24 mouse cellular contexts compared by ENCODE assay signal in the genomic region with DNA sequence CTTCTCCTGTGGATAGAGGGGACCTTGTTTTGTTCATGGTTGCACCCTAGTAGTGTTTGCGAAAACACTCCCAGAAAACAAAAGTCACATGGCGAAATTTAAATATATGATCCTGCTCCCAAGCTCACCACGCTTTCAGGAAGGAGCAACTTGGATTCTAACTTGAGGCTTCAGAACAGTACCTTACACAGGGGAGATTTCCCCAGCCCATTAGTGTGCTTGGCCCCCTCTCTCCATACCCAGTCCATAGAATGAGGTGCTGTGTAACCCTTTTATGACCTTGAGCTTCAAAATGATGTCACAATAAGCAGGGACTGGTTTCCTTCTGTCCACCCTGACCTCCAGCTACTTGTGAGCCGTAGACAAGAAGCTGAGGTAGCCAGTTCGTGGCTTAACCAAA. TPM values are rescaled to one million over a fixed set of nuclear protein-coding genes. Genes with fewer than 3 reads are reported as not detected.
DNase-seq lines count a peak whose midpoint lies in the region; ATAC-seq lines count a peak whose summit lies in the region.
"Had no signal": no experiment of that assay in that cellular context is flagged by ENCODE, and none has a peak within 500 bp of the region (broad histone marks: within the 10 kb centered on the region; RNA-seq: fewer than 3 reads in every experiment).

Tex29 (plus strand) TSS at position 301 of the 400 bp plus-strand sequence.

- no peak within 1 kb of the TSS for H3K4me2 ChIP-seq in heart, embryonic 12.5 days
- 0 out of 2 replicates have a peak within 1 kb of the TSS, but pooled peaks have one; percentile 13 for H3K4me2 ChIP-seq in lung, embryonic 16.5 days (ENCODE audit: low read depth, low read length)
- no peak within 1 kb of the TSS for H3K4me2 ChIP-seq in forebrain, embryonic 16.5 days (ENCODE audit: low read length)
- H3K4me2 ChIP-seq in hindbrain, embryonic 16.5 days (ENCODE audit: low read length), result no peak within 1 kb of the TSS
- no peak within 1 kb of the TSS for H3K4me2 ChIP-seq in kidney, embryonic 16.5 days (replicated peaks; ENCODE audit: low read depth, low read length)
- H3K4me2 ChIP-seq: liver, embryonic 11.5 days had no signal

- H3K9me3 ChIP-seq in heart, embryonic 12.5 days (replicated peaks), result no peaks in the 10 kb centered on the region
- H3K9me3 ChIP-seq in lung, embryonic 16.5 days (ENCODE audit: control insufficient read depth, low read length), result no peaks in the 10 kb centered on the region
- H3K9me3 ChIP-seq in forebrain, embryonic 16.5 days (ENCODE audit: control insufficient read depth, low read length), result no peaks in the 10 kb centered on the region
- H3K9me3 ChIP-seq in hindbrain, embryonic 16.5 days (ENCODE audit: control insufficient read depth, low read length), result no peaks in the 10 kb centered on the region
- no peaks in the 10 kb centered on the region for H3K9me3 ChIP-seq in kidney, embryonic 16.5 days (ENCODE audit: low read length)
- H3K9me3 ChIP-seq: limb, embryonic 10.5 days had no signal

- peaks cover 45% of the 10 kb centered on the region for H3K4me1 ChIP-seq in heart, embryonic 12.5 days (replicated peaks)
- H3K4me1 ChIP-seq in lung, embryonic 16.5 days (replicated peaks; ENCODE audit: control insufficient read depth, insufficient read depth, low read length), result peaks cover 11% of the 10 kb centered on the region
- H3K4me1 ChIP-seq in forebrain, embryonic 16.5 days (replicated peaks; ENCODE audit: control insufficient read depth, insufficient read depth, low read length), result peaks cover 24% of the 10 kb centered on the region
- H3K4me1 ChIP-seq in hindbrain, embryonic 16.5 days (ENCODE audit: control insufficient read depth, insufficient read depth, low read depth, low read length), result peaks cover 26% of the 10 kb centered on the region
- H3K4me1 ChIP-seq in kidney, embryonic 16.5 days (ENCODE audit: insufficient read depth, low read length), result peaks cover 7% of the 10 kb centered on the region; the same call in 1 of the 2 replicates
- H3K4me1 ChIP-seq: limb, embryonic 10.5 days had no signal

- peaks cover 6% of the 10 kb centered on the region for H3K36me3 ChIP-seq in heart, embryonic 12.5 days
- H3K36me3 ChIP-seq in lung, embryonic 16.5 days (ENCODE audit: control insufficient read depth, insufficient read depth, low read length), result no peaks in the 10 kb centered on the region
- no peaks in the 10 kb centered on the region for H3K36me3 ChIP-seq in forebrain, embryonic 16.5 days (ENCODE audit: control insufficient read depth, insufficient read depth)
- H3K36me3 ChIP-seq in hindbrain, embryonic 16.5 days (ENCODE audit: control insufficient read depth, insufficient read depth, low read length), result no peaks in the 10 kb centered on the region; the same call in 1 of the 2 replicates
- peaks cover 5% of the 10 kb centered on the region for H3K36me3 ChIP-seq in kidney, embryonic 16.5 days (ENCODE audit: insufficient read depth, low read length)

- H3K27me3 ChIP-seq in heart, embryonic 12.5 days (replicated peaks), result no peaks in the 10 kb centered on the region
- no peaks in the 10 kb centered on the region for H3K27me3 ChIP-seq in lung, embryonic 16.5 days (ENCODE audit: control insufficient read depth, insufficient read depth, low read depth, low read length)
- H3K27me3 ChIP-seq in forebrain, embryonic 16.5 days (replicated peaks; ENCODE audit: control insufficient read depth, insufficient read depth, low read length), result no peaks in the 10 kb centered on the region
- H3K27me3 ChIP-seq in hindbrain, embryonic 16.5 days (replicated peaks; ENCODE audit: control insufficient read depth, insufficient read depth, low read length), result no peaks in the 10 kb centered on the region
- no peaks in the 10 kb centered on the region for H3K27me3 ChIP-seq in kidney, embryonic 16.5 days (ENCODE audit: insufficient read depth, low read length)

- no peak within 1 kb of the TSS for H3K9ac ChIP-seq in heart, embryonic 12.5 days
- H3K9ac ChIP-seq in lung, embryonic 16.5 days (ENCODE audit: low read length), result no peak within 1 kb of the TSS
- no peak within 1 kb of the TSS for H3K9ac ChIP-seq in forebrain, embryonic 16.5 days (replicated peaks; ENCODE audit: low read depth, low read length)
- peak within 1 kb of the TSS; percentile 13; the same call in 1 of the 2 replicates for H3K9ac ChIP-seq in hindbrain, embryonic 16.5 days (ENCODE audit: low read depth, low read length)
- H3K9ac ChIP-seq in kidney, embryonic 16.5 days (replicated peaks; ENCODE audit: low read length), result no peak within 1 kb of the TSS

- no peak within 1 kb of the TSS for H3K4me3 ChIP-seq in heart, embryonic 12.5 days
- no peak within 1 kb of the TSS for H3K4me3 ChIP-seq in lung, embryonic 16.5 days (ENCODE audit: low read length)
- no peak within 1 kb of the TSS for H3K4me3 ChIP-seq in forebrain, embryonic 16.5 days (replicated peaks; ENCODE audit: low read length)
- no peak within 1 kb of the TSS for H3K4me3 ChIP-seq in hindbrain, embryonic 16.5 days (ENCODE audit: low read length)
- H3K4me3 ChIP-seq in kidney, embryonic 16.5 days (ENCODE audit: low read length), result no peak within 1 kb of the TSS
- H3K4me3 ChIP-seq: erythroblast, embryonic 14.5 days; left cerebral cortex, adult 2 months; limb, embryonic 10.5 days had no signal

- 0 out of 2 replicates have a peak within 1 kb of the TSS, but pooled peaks have one; percentile 31 for H3K27ac ChIP-seq in heart, embryonic 12.5 days (ENCODE audit: poor library complexity, severe bottlenecking)
- peak within 1 kb of the TSS; percentile 23 for H3K27ac ChIP-seq in lung, embryonic 16.5 days (ENCODE audit: low read length)
- H3K27ac ChIP-seq in forebrain, embryonic 16.5 days (ENCODE audit: low read length), result peak within 1 kb of the TSS; percentile 81
- H3K27ac ChIP-seq in hindbrain, embryonic 16.5 days (ENCODE audit: low read depth, low read length), result peak within 1 kb of the TSS; percentile 54; the same call in 1 of the 2 replicates
- H3K27ac ChIP-seq in kidney, embryonic 16.5 days (ENCODE audit: low read length), result no peak within 1 kb of the TSS
- H3K27ac ChIP-seq: left cerebral cortex, adult 2 months; limb, embryonic 10.5 days had no signal

- no peak for DNase-seq in heart, adult 18-20 months
- DNase-seq in lung, postnatal 36 days, result no peak
- no peak for DNase-seq in urinary bladder, adult 2 months (ENCODE audit: low spot score)
- DNase-seq: adrenal gland, postnatal 10 days; B cell, adult 2 months; cerebellum, adult 18-20 months; cerebellum, postnatal 36 days; gastrocnemius, postnatal 36 days; kidney, adult 18-20 months; kidney, postnatal 14 days; lung, adult 2 months; right cerebral cortex, adult 18-20 months had no signal

- WGBS in heart, embryonic 12.5 days, result 73% methylated on average over 5 of the region's 5 CpGs
- WGBS in lung, embryonic 16.5 days, result 85% methylated on average over 5 of the region's 5 CpGs
- 92% methylated on average over 5 of the region's 5 CpGs for WGBS in forebrain, embryonic 16.5 days
- 93% methylated on average over 5 of the region's 5 CpGs for WGBS in hindbrain, embryonic 16.5 days
- 80% methylated on average over 5 of the region's 5 CpGs for WGBS in kidney, embryonic 16.5 days

- ATAC-seq in heart, embryonic 12.5 days (ENCODE audit: insufficient number of reproducible peaks, low FRiP score), result no peak
- ATAC-seq in lung, embryonic 16.5 days (ENCODE audit: low read depth), result no peak
- ATAC-seq in forebrain, embryonic 16.5 days, result no peak
- no peak for ATAC-seq in hindbrain, embryonic 16.5 days
- no peak for ATAC-seq in kidney, embryonic 16.5 days (ENCODE audit: low FRiP score, low TSS enrichment)

RNA-seq across cellular contexts. Expression of gene Tex29, which starts in this region (rescaled TPM):
- 0.49 and 0.51 TPM in 2 replicates for polyA plus RNA-seq in heart, embryonic 12.5 days (2016; fragmentation: Nextera tagmentation; extraction: Ambion mirVana)
- not detected for total RNA-seq in heart, adult 18-20 months (2021)
- polyA plus RNA-seq in lung, embryonic 16.5 days (2015; fragmentation: Nextera tagmentation; extraction: Ambion mirVana), result not detected in 2 replicates
- 0.52 and 0.66 TPM in 2 replicates for polyA plus RNA-seq in forebrain, embryonic 16.5 days (2015; fragmentation: Nextera tagmentation; extraction: Ambion mirVana)
- polyA plus RNA-seq in hindbrain, embryonic 16.5 days (2015; fragmentation: Nextera tagmentation; extraction: Ambion mirVana), result 0.26 and 0.49 TPM in 2 replicates
- polyA plus RNA-seq in kidney, embryonic 16.5 days (2015; fragmentation: Nextera tagmentation; extraction: Ambion mirVana), result 0.37 and 0.63 TPM in 2 replicates
- polyA plus RNA-seq in urinary bladder, adult 2 months (2012; rRNA removed), result 0.09 TPM in 1 of 2 replicates, not detected in the other
- total RNA-seq: adrenal gland, postnatal 10 days; gastrocnemius, postnatal 36 days; megakaryocyte, adult 5-6 weeks had no signal
- polyA plus RNA-seq: erythroblast, embryonic 14.5 days; limb, embryonic 10.5 days; liver, embryonic 11.5 days; lung, adult 2 months; stomach, embryonic 14.5 days; thymus, postnatal 0 days had no signal
